Mouse (Mus musculus) heart, adult 10 weeks (tissue): Measurements from ENCODE around the gene Esr2. TPM values are rescaled to one million over a fixed set of nuclear protein-coding genes. Genes with fewer than 3 reads are reported as not detected.

Experiments
- polyA plus RNA-seq: library from polyadenylated mRNA; stranded (reverse); fragments of 350-450 nt; fragmentation: Illumina TruSeq; extraction: RNeasy Lipid Tissue Mini Kit (QIAGEN cat#74804); gene quantifications from one replicate; pipeline ENCODE4 v1.2.3, GENCODE M21; 2014; ENCODE audit warnings: low read depth, low replicate concordance

The Esr2 gene
- polyA plus RNA-seq = 0.13 TPM

GRCm38 (mm10) chr12:76177000-76177863 lies at the start of gene Esr2:
Gene Esr2 (minus strand): TSS chr12:76177259.

Other genes with a start within 250 kb of the Esr2 start
- gene Tex21, start 69.5 kb upstream of the Esr2 start, polyA plus RNA-seq = not detected
- gene Mthfd1, start 78.0 kb upstream of the Esr2 start, polyA plus RNA-seq = 24.1 TPM
- gene Akap5, start 147.6 kb upstream of the Esr2 start, polyA plus RNA-seq = 1.0 TPM
- 6.9 TPM for gene Zbtb25, start 192.3 kb upstream of the Esr2 start, polyA plus RNA-seq
- gene Zbtb1, start 193.0 kb upstream of the Esr2 start, polyA plus RNA-seq = 2.6 TPM
- gene Hspa2, start 226.9 kb upstream of the Esr2 start, polyA plus RNA-seq = 4.3 TPM
- not detected for gene Ppp1r36, start 240.3 kb upstream of the Esr2 start, polyA plus RNA-seq